Mouse (Mus musculus) activated CD4-positive, CD25-positive, alpha-beta regulatory T cell, adult 4 months (primary cell): ENCODE data around the gene Rpn2. TPM values are rescaled to one million over a fixed set of nuclear protein-coding genes. Genes with fewer than 3 reads are reported as not detected.

Source experiments
- ATAC-seq: one replicate; pipeline ENCODE4 v1.8.0; 2017
- polyA plus RNA-seq, 2 experiments: library from polyadenylated mRNA; unstranded; fragments of 100-300 nt; shearing (Covaris generic); gene quantifications; one replicate each; pipeline ENCODE4 v1.2.1; 2017

Gene Rpn2
- polyA plus RNA-seq, 2 experiments from 2014 or later = 181 to 225 TPM

GRCm38 (mm10) chr2:157310963-157311637 lies 32.3 kb downstream of the Rpn2 start:
- no peak for ATAC-seq

DNA sequence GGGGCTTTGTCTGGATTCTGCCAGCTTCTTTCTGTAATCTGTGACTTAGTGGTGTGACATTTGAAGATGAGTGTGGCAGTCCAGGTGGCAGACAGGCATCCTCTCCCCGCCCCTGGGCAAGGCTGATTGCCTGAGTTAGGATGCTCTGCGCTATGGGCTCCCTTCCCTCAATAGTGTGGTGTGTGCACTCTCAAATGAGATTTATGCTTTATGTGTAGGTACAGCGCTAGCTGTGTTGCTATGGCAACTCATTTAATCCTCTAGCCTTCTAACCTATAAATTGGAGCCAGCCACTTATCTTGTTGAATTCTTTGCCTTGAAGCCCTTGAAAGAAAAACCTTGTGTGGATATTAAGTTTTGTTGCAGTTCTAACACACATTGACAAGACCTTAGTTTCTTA lies 34.9 kb downstream of the Rpn2 start:
- ATAC-seq = no peak

DNA sequence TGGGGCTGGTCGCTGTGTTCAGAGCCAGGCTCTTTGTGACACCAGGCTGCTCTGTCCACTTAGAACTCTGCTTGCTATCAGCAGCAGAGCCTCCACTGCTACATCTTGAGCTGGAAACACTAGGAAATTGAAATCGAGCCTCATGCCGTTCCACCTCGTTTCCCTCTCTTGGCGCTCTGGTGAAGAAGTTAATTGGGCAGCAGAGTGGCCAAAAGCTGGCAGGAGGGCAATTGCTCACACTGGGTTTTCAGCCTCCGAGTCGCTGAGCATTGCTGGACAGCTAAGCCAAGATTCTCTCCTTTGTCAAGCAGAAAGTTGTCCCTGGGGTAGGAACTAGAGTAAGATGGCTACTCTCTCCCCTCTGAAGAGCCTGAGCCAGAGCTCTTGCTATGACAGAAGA lies 35.5 kb downstream of the Rpn2 start:
- ATAC-seq = no peak

- no peak for ATAC-seq
These were observed 36.7 kb downstream of the Rpn2 start for GRCm38 (mm10) chr2:157315486-157315885.

GRCm38 (mm10) chr2:157316358-157316933 lies 37.6 kb downstream of the Rpn2 start:
- no peak for ATAC-seq

GRCm38 (mm10) chr2:157317220-157317619 lies 38.4 kb downstream of the Rpn2 start:
- no peak for ATAC-seq

DNA sequence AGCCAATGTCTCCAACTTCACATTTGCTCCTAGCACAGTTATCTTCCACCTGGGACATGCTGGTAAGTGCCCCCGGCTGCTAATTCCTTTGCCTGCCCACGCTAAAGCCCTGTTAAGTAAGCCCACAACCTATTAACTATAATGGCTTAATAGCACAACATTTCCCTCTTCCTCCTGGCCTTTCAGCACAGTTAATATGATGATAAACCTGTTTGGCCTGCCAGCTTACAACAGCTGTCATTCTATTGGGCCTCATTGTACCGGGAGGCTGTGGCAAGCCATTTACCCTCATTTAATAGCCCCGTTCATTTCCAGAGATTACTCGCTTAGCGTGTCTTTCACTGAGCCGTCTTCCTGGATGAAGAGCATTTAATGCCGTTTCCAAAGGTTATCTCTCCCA lies 41.3 kb downstream of the Rpn2 start:
- ATAC-seq = no peak

DNA sequence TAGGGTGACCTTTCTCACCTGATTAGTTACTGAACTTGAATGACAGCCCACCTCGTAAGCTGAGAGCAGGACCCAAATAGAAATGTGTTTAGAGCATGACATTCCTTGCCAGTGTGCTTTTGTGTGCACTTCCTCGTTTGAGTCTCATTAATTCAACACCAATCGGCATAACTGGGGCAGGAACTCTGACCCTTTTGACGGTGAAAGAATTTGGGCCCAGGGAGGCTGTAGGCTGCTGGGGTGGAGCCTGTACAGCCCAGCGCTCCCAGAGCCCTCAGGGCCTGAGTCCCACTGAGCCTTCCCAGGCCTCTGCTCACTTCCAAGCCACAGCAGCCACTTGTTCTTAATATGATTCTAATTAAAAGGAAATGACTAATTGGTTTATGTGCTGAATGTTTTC lies 42.1 kb downstream of the Rpn2 start:
- ATAC-seq = no peak

- ATAC-seq = no peak
These were observed 43.4 kb downstream of the Rpn2 start for GRCm38 (mm10) chr2:157322029-157322766.

GRCm38 (mm10) chr2:157325238-157325637 lies 46.4 kb downstream of the Rpn2 start:
- no peak for ATAC-seq

GRCm38 (mm10) chr2:157328106-157328505 lies 49.3 kb downstream of the Rpn2 start:
- no peak for ATAC-seq

GRCm38 (mm10) chr2:157328570-157328969 lies 49.8 kb downstream of the Rpn2 start:
- ATAC-seq = no peak

DNA sequence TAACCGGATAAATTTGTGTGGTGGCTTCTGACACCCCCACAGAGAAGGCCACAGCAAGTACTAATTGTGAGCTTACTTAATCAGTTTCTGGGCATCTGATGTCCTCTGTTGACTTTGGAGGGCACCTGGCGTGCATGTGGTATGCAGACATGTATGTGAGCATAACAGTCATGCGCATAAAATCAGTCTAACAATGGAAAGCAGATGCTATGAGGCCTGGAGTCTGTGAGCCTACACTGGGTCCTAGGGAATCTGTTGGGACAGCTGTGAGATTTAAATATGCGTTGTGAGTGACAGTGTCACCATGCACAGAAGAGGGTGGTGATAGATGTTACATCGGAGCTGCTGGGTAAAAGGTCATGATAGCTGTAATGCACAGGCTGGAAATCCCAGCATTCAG lies 53.2 kb downstream of the Rpn2 start:
- ATAC-seq = no peak

- ATAC-seq = no peak
These were observed 59.8 kb downstream of the Rpn2 start for GRCm38 (mm10) chr2:157338663-157339062.

GRCm38 (mm10) chr2:157339532-157339931 lies 60.7 kb downstream of the Rpn2 start:
- no peak for ATAC-seq

DNA sequence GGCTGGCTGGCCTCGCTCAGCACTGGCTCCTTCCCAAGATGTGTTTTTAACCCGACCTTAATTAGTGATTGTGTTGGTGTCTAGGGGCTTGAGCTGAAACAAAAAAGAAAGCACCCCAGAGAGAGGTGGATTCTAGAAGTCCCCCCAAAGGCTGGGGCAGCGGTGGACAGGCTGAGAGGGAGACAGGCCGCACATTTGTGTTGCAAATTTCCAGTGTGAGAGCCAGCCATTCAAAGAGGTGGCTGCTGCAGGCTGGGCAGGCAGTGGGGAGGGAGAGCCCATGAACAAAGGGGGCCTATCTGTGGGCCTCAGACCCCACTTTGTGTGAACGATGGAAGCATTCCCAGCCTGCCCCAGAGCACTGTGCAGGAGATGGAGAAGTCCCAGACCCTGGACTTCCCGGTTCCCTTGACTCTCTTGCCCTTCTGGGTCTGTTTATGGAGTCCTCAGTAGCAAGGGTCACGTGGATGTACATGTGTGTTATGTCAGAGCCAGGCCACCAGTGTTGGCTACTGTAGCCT lies 61.5 kb downstream of the Rpn2 start:
- ATAC-seq = no peak

- no peak for ATAC-seq
These were observed 62.9 kb downstream of the Rpn2 start for GRCm38 (mm10) chr2:157341554-157342270.

DNA sequence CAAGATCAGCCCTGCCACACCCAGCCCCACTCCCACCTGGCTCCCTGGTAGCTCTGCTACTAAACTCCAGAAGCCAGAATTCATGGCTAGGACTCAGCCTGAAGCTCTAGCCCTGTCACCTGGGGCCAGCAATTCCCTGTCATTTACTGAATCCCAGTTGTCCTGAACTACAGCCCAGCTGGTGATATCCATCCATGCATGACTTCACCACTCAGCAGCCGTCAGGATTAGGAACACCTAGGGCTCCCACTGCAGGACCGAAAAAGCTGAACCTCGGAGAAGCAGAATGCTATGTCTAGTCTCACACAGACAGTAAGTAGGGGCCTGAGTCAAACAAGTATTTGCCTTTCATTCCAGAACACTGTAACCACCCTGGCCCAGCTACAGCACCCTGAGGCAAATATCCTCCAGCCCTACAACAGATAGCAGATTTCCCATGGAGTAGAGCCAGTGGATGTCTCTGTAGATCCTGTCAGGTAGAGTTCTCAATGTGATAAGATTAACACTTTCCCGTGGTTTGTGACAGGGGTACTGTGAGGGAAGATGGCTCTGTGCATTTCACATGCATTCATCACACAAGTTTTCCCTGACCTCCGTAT lies 63.6 kb downstream of the Rpn2 start:
- no peak for ATAC-seq

- no peak for ATAC-seq
These were observed 64.5 kb downstream of the Rpn2 start for GRCm38 (mm10) chr2:157343337-157343736.

- no peak for ATAC-seq
These were observed 68.7 kb downstream of the Rpn2 start, which contains the start of gene Ghrh for GRCm38 (mm10) chr2:157347361-157348159. TSS of gene Ghrh (minus strand) at chr2:157347506.

GRCm38 (mm10) chr2:157349121-157349778 lies 70.4 kb downstream of the Rpn2 start:
- ATAC-seq = no peak
